Mouse (Mus musculus) liver, embryonic 14.5 days (tissue): Measurements from ENCODE around the gene Osbpl10. TPM values are rescaled to one million over a fixed set of nuclear protein-coding genes. Genes with fewer than 3 reads are reported as not detected.

Experiments
- ATAC-seq: fragments of 200-750 bp; cut with Nextera tagmentation; 2 replicates; pipeline ENCODE4 v1.8.0; 2017; ENCODE audit warnings: moderate number of reproducible peaks, mild to moderate bottlenecking, moderate library complexity; ENCODE audit not compliant: insufficient read depth
- DNase-seq, 3 experiments: peaks; one replicate each; pipeline ENCODE4 v3.0.0-alpha.2; 2012 to 2013; ENCODE audit warnings: low read depth in 3 of 3, low spot score in 3 of 3
- H3K27ac ChIP-seq: fragments of 300-500 bp; sonication (generic); 2 replicates; pipeline ENCODE4 v1.5.1; 2014; ENCODE audit warnings: moderate library complexity, mild to moderate bottlenecking, control low read depth, inconsistent platforms
- H3K27me3 ChIP-seq: fragments of 300-500 bp; sonication (generic); 2 replicates; pipeline ENCODE4 v1.6.1; 2014; ENCODE audit warnings: mild to moderate bottlenecking, low read length, moderate library complexity; ENCODE audit not compliant: control insufficient read depth, insufficient read depth
- H3K36me3 ChIP-seq: fragments of 300-500 bp; sonication (generic); replicated peaks from 2 replicates; pipeline ENCODE4 v1.6.1; 2014; ENCODE audit warnings: low read depth; ENCODE audit not compliant: control insufficient read depth, insufficient read depth
- H3K4me1 ChIP-seq, 2 experiments: fragments of 200-500 bp in 1 of 2; fragments of 300-500 bp in 1 of 2; sonication (generic) in 1 of 2; replicated peaks; 2 replicates each; pipeline ENCODE4 v1.6.1; 2012 to 2014; ENCODE audit warnings: antibody characterized with exemption in 1 of 2, inconsistent platforms in 1 of 2, low read length in 1 of 2; ENCODE audit not compliant: control insufficient read depth in 2 of 2, insufficient read depth in 2 of 2
- H3K4me2 ChIP-seq: fragments of 300-500 bp; sonication (generic); 2 replicates; pipeline ENCODE4 v1.6.1; 2014; ENCODE audit warnings: low read depth, mild to moderate bottlenecking, control low read depth, moderate library complexity
- H3K4me3 ChIP-seq, 2 experiments: fragments of 200-500 bp in 1 of 2; fragments of 300-500 bp in 1 of 2; sonication (generic) in 1 of 2; 2 replicates each; pipeline ENCODE4 v1.5.1; 2012 to 2014; ENCODE audit warnings: low read depth in 2 of 2, low read length in 2 of 2, mild to moderate bottlenecking in 2 of 2, control low read depth in 1 of 2, inconsistent platforms in 1 of 2, moderate library complexity in 1 of 2; ENCODE audit not compliant: insufficient read depth in 1 of 2
- H3K9ac ChIP-seq: fragments of 300-500 bp; sonication (generic); replicated peaks from 2 replicates; pipeline ENCODE4 v1.6.1; 2014; ENCODE audit warnings: mild to moderate bottlenecking, control low read depth, moderate library complexity
- H3K9me3 ChIP-seq: fragments of 300-500 bp; sonication (generic); 2 replicates; pipeline ENCODE4 v1.6.1; 2016; ENCODE audit warnings: low read length, mixed read lengths; ENCODE audit not compliant: control insufficient read depth
- CTCF ChIP-seq: IDR thresholded peaks from 2 replicates; pipeline ENCODE4 v1.5.1; 2016; ENCODE audit warnings: antibody characterized with exemption, low read depth, control low read depth
- EP300 ChIP-seq: IDR thresholded peaks from 2 replicates; pipeline ENCODE4 v1.6.1; 2016; ENCODE audit warnings: antibody characterized with exemption, low read depth
- WGBS: fragments of 180-500 bp; shearing (Covaris S2); extraction: QIAGEN DNeasy Blood & Tissue Kit; methylation state at CpG from one replicate; pipeline ENCODE4 v1.1.7; 2014; ENCODE audit not compliant: insufficient replicate concordance; 5-methylcytosine and 5-hydroxymethylcytosine counted together
- polyA plus RNA-seq, 2 experiments: library from polyadenylated mRNA; depleted of rRNA in 1 of 2; stranded (reverse) in 1 of 2; unstranded in 1 of 2; fragments of >200 nt; fragmentation: Nextera tagmentation in 1 of 2; extraction: Ambion mirVana in 1 of 2; gene quantifications; 2 replicates each; pipeline versions ENCODE4 v1.2.1 to v1.2.3; 2012 to 2014

Osbpl10 gene
- polyA plus RNA-seq, 2 experiments = 0.08 to 0.29 TPM

- 62% methylated on average over 3 of the region's 3 CpGs for WGBS
- Histone ChIP-seq H3K9ac (no peak overlapping the region), H3K4me3 (no peak overlapping the region), H3K27me3 (no peaks in the 10 kb centered on the region), H3K4me1 (peaks cover 0 to 9% of the 10 kb centered on the region in 2 experiments; a peak in 3 of 4 replicates), H3K4me2 (no peak overlapping the region), H3K27ac (no peak overlapping the region), H3K36me3 (no peaks in the 10 kb centered on the region), H3K9me3 (no peaks in the 10 kb centered on the region)
- DNase-seq (no peak), ATAC-seq (no peak)
- peak; percentile 56 for TF ChIP-seq CTCF
- TF ChIP-seq EP300 = no peak
These were observed 214.5 kb downstream of the Osbpl10 start for GRCm38 (mm10) chr9:115192890-115193289.

GRCm38 (mm10) chr9:115197082-115197481 lies 218.7 kb downstream of the Osbpl10 start:
- no peak overlapping the region for H3K9ac ChIP-seq
- H3K27ac ChIP-seq = no peak overlapping the region
- H3K4me2 ChIP-seq = no peak overlapping the region
- no peaks in the 10 kb centered on the region for H3K9me3 ChIP-seq
- H3K36me3 ChIP-seq = no peaks in the 10 kb centered on the region
- H3K4me3 ChIP-seq = no peak overlapping the region
- no peak for ATAC-seq
- no peaks in the 10 kb centered on the region for H3K27me3 ChIP-seq
- WGBS = 76% methylated on average over 7 of the region's 7 CpGs
- peaks cover 0 to 6% of the 10 kb centered on the region in 2 experiments; a peak in 2 of 4 replicates for H3K4me1 ChIP-seq
- DNase-seq = no peak
- TF ChIP-seq CTCF (no peak), EP300 (no peak)

GRCm38 (mm10) chr9:115200166-115200862 lies 221.9 kb downstream of the Osbpl10 start:
- Histone ChIP-seq H3K9ac (no peak overlapping the region), H3K27me3 (no peaks in the 10 kb centered on the region), H3K4me1 (peaks cover 0 to 12% of the 10 kb centered on the region in 2 experiments; a peak in 2 of 4 replicates), H3K4me3 (no peak overlapping the region), H3K36me3 (no peaks in the 10 kb centered on the region), H3K27ac (no peak overlapping the region), H3K4me2 (no peak overlapping the region), H3K9me3 (no peaks in the 10 kb centered on the region)
- TF ChIP-seq EP300 (no peak), CTCF (no peak)
- ATAC-seq = 0 out of 2 replicates have a peak, but pooled peaks have one; percentile 21
- WGBS = 67% methylated on average over 15 of the region's 15 CpGs
- DNase-seq = no peak

GRCm38 (mm10) chr9:115201264-115201663 lies 222.9 kb downstream of the Osbpl10 start:
- Histone ChIP-seq H3K4me2 (no peak overlapping the region), H3K9ac (no peak overlapping the region), H3K27ac (no peak overlapping the region), H3K4me3 (no peak overlapping the region), H3K9me3 (no peaks in the 10 kb centered on the region), H3K4me1 (peaks cover 0 to 17% of the 10 kb centered on the region in 2 experiments; a peak in 2 of 4 replicates), H3K27me3 (no peaks in the 10 kb centered on the region), H3K36me3 (no peaks in the 10 kb centered on the region)
- no peak for DNase-seq
- 76% methylated on average over 6 of the region's 6 CpGs for WGBS
- ATAC-seq = no peak
- no peak for TF ChIP-seq CTCF
- no peak for TF ChIP-seq EP300

GRCm38 (mm10) chr9:115203136-115203535 lies 224.8 kb downstream of the Osbpl10 start:
- ATAC-seq (no peak), DNase-seq (no peak)
- Histone ChIP-seq H3K4me1 (peaks cover 1 to 19% of the 10 kb centered on the region in 2 experiments; a peak in 3 of 4 replicates), H3K9me3 (no peaks in the 10 kb centered on the region), H3K27ac (no peak overlapping the region), H3K4me2 (no peak overlapping the region), H3K4me3 (no peak overlapping the region), H3K9ac (no peak overlapping the region), H3K27me3 (no peaks in the 10 kb centered on the region), H3K36me3 (no peaks in the 10 kb centered on the region)
- TF ChIP-seq EP300 (no peak), CTCF (no peak)
- 22% methylated on average over 6 of the region's 6 CpGs for WGBS
